Mouse (Mus musculus) kidney, postnatal 0 days (tissue): ENCODE measurements around the gene Tnr. TPM values are rescaled to one million over a fixed set of nuclear protein-coding genes. Genes with fewer than 3 reads are reported as not detected.

ENCODE experiments used
- ATAC-seq: fragments of 200-750 bp; cut with Nextera tagmentation; replicated peaks from 2 replicates; pipeline ENCODE4 v1.8.0; 2017; ENCODE audit warnings: low read depth, moderate number of reproducible peaks, moderate TSS enrichment, moderate library complexity; ENCODE audit not compliant: low FRiP score
- DNase-seq: peaks from one replicate; pipeline ENCODE4 v3.0.0-alpha.2; 2016; ENCODE audit warnings: low spot score
- H3K27ac ChIP-seq: fragments of 300-500 bp; sonication (generic); 2 replicates; pipeline ENCODE4 v1.5.1; 2014; ENCODE audit warnings: mild to moderate bottlenecking
- H3K27me3 ChIP-seq: fragments of 300-500 bp; sonication (generic); 2 replicates; pipeline ENCODE4 v1.6.1; 2014; ENCODE audit warnings: low read length, mixed read lengths; ENCODE audit not compliant: insufficient read depth
- H3K36me3 ChIP-seq: fragments of 300-500 bp; sonication (generic); 2 replicates; pipeline ENCODE4 v1.6.1; 2014; ENCODE audit warnings: low read length, mixed read lengths; ENCODE audit not compliant: insufficient read depth
- H3K4me1 ChIP-seq: fragments of 300-500 bp; sonication (generic); replicated peaks from 2 replicates; pipeline ENCODE4 v1.6.1; 2014; ENCODE audit warnings: antibody characterized with exemption, low read length, mixed read lengths; ENCODE audit not compliant: insufficient read depth
- H3K4me2 ChIP-seq: fragments of 300-500 bp; sonication (generic); 2 replicates; pipeline ENCODE4 v1.6.1; 2014; ENCODE audit warnings: mild to moderate bottlenecking, low read length, moderate library complexity, mixed read lengths
- H3K4me3 ChIP-seq: fragments of 300-500 bp; sonication (generic); replicated peaks from 2 replicates; pipeline ENCODE4 v1.5.1; 2014; ENCODE audit warnings: low read depth, low read length
- H3K9ac ChIP-seq: fragments of 300-500 bp; sonication (generic); 2 replicates; pipeline ENCODE4 v1.6.1; 2014; ENCODE audit warnings: low read depth, low read length
- H3K9me3 ChIP-seq: fragments of 300-500 bp; sonication (generic); replicated peaks from 2 replicates; pipeline ENCODE4 v1.6.1; 2016; ENCODE audit warnings: low read length, inconsistent platforms, mixed read lengths
- CTCF ChIP-seq: IDR thresholded peaks from 2 replicates; pipeline ENCODE4 v1.5.1; 2016; ENCODE audit warnings: antibody characterized with exemption, low read depth, mild to moderate bottlenecking, moderate library complexity
- WGBS: fragments of 180-500 bp; shearing (Covaris S2); extraction: QIAGEN DNeasy Blood & Tissue Kit; methylation state at CpG from one replicate; pipeline ENCODE4 v1.1.7; 2014; 5-methylcytosine and 5-hydroxymethylcytosine counted together
- polyA plus RNA-seq: library from polyadenylated mRNA; unstranded; fragments of >200 nt; fragmentation: Nextera tagmentation; extraction: Ambion mirVana; gene quantifications from 2 replicates; pipeline ENCODE4 v1.2.1, GENCODE M21; 2015

Gene Tnr
- polyA plus RNA-seq, 1 experiment from 2014 or later: not detected

- Histone ChIP-seq H3K4me2 (no peak overlapping the region), H3K4me1 (no peaks in the 10 kb centered on the region), H3K27ac (no peak overlapping the region), H3K36me3 (no peaks in the 10 kb centered on the region), H3K9ac (no peak overlapping the region), H3K4me3 (no peak overlapping the region), H3K27me3 (no peaks in the 10 kb centered on the region), H3K9me3 (no peaks in the 10 kb centered on the region)
- DNase-seq (no peak), ATAC-seq (no peak)
- 71% methylated on average over 5 of the region's 5 CpGs for WGBS
- no peak for TF ChIP-seq CTCF
Measured at GRCm38 (mm10) chr1:159750411-159750810, 226.8 kb downstream of the Tnr start.

DNA sequence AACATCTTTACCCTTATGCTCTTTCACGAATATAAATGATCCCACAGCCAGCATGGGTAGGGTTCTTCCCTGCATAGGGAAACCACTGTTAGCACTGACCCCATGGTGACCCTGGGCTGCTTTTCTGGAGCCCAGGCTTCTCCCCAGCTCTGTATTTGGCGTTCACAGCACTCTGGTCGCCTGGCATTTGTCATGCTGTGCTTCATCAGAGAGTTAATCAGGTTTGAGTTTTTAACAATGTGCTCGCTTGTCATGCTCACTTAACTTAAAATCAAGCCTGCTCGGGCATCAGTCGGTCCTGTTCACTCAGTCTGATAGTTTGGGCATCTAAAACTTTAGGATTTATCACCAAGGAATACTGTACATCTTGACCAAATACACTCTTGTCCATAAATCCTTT is 227.3 kb downstream of the Tnr start:
- Histone ChIP-seq H3K9me3 (no peaks in the 10 kb centered on the region), H3K4me2 (no peak overlapping the region), H3K4me1 (no peaks in the 10 kb centered on the region), H3K27me3 (no peaks in the 10 kb centered on the region), H3K27ac (no peak overlapping the region), H3K4me3 (no peak overlapping the region), H3K9ac (no peak overlapping the region), H3K36me3 (no peaks in the 10 kb centered on the region)
- no peak for DNase-seq
- ATAC-seq: no peak
- no peak for TF ChIP-seq CTCF
- WGBS: 38% methylated on average over 6 of the region's 6 CpGs

GRCm38 (mm10) chr1:159760970-159761369 is 237.4 kb downstream of the Tnr start:
- no peak for ATAC-seq
- no peaks in the 10 kb centered on the region for H3K9me3 ChIP-seq
- H3K36me3 ChIP-seq: no peaks in the 10 kb centered on the region
- no peaks in the 10 kb centered on the region for H3K4me1 ChIP-seq
- no peaks in the 10 kb centered on the region for H3K27me3 ChIP-seq
- no peak overlapping the region for H3K9ac ChIP-seq
- no peak overlapping the region for H3K4me2 ChIP-seq
- no peak overlapping the region for H3K27ac ChIP-seq
- TF ChIP-seq CTCF: no peak
- no peak overlapping the region for H3K4me3 ChIP-seq
- DNase-seq: no peak

- Histone ChIP-seq H3K4me2 (no peak overlapping the region), H3K9me3 (no peaks in the 10 kb centered on the region), H3K27me3 (no peaks in the 10 kb centered on the region), H3K4me1 (no peaks in the 10 kb centered on the region), H3K9ac (no peak overlapping the region), H3K4me3 (no peak overlapping the region), H3K27ac (no peak overlapping the region), H3K36me3 (no peaks in the 10 kb centered on the region)
- WGBS: 75% methylated on average over 2 of the region's 2 CpGs
- ATAC-seq (no peak), DNase-seq (no peak)
- no peak for TF ChIP-seq CTCF
Measured at GRCm38 (mm10) chr1:159763901-159764300, 240.3 kb downstream of the Tnr start.

DNA sequence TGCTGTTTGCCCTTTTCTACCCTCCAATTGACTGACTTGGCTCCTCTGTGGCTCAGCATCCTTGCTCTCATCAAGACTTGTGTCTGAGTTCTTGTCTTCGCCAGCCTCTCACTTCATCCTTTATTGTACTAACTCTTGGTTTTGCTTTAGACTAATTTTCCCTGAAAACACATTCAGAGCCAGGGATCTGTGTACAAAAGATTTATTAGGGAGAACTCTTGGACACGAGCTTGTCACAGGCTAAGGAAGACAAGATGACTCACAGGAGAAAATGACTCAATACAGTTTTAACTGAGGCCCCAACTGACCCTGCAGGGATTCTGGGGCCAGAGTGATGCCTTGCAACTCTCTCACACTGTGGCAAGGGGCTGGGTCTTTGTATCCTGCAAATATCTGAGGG is 241.3 kb downstream of the Tnr start:
- 60% methylated on average over 2 of the region's 2 CpGs for WGBS
- TF ChIP-seq CTCF: no peak
- DNase-seq (no peak), ATAC-seq (no peak)
- H3K36me3 ChIP-seq: no peaks in the 10 kb centered on the region
- H3K27me3 ChIP-seq: no peaks in the 10 kb centered on the region
- no peaks in the 10 kb centered on the region for H3K9me3 ChIP-seq
- H3K27ac ChIP-seq: no peak overlapping the region
- no peak overlapping the region for H3K4me3 ChIP-seq
- H3K9ac ChIP-seq: no peak overlapping the region
- H3K4me1 ChIP-seq: no peaks in the 10 kb centered on the region
- H3K4me2 ChIP-seq: no peak overlapping the region

GRCm38 (mm10) chr1:159769948-159770347 is 246.4 kb downstream of the Tnr start:
- DNase-seq (no peak), ATAC-seq (no peak)
- Histone ChIP-seq H3K4me1 (no peaks in the 10 kb centered on the region), H3K4me2 (no peak overlapping the region), H3K27ac (no peak overlapping the region), H3K4me3 (no peak overlapping the region), H3K9me3 (no peaks in the 10 kb centered on the region), H3K36me3 (no peaks in the 10 kb centered on the region), H3K9ac (no peak overlapping the region), H3K27me3 (no peaks in the 10 kb centered on the region)
- no peak for TF ChIP-seq CTCF
- 74% methylated on average over 6 of the region's 6 CpGs for WGBS

DNA sequence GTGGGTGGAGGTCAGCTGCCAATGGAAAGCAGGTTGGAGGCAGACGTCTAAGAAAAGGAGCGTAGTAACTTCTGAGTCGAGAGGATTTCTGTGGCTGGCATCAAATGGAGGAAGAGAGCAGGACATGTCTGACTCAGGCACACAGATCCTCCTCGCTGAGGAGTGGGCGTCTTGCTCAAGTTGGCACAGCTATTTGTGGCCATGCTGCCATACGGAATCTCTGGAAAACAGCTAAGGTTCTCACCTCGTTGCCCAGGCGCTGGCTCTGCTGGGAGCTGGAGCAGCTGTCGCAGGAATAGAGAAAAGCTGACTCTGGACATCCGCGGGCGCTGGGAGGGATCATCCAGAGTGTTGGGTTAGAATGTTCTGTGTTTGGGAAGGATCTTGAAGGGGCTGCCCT is 250.1 kb downstream of the Tnr start:
- H3K9ac ChIP-seq: no peak overlapping the region
- no peak for TF ChIP-seq CTCF
- H3K4me1 ChIP-seq: no peaks in the 10 kb centered on the region
- no peak for DNase-seq
- no peaks in the 10 kb centered on the region for H3K27me3 ChIP-seq
- H3K4me3 ChIP-seq: no peak overlapping the region
- no peak overlapping the region for H3K27ac ChIP-seq
- WGBS: 76% methylated on average over 12 of the region's 12 CpGs
- no peaks in the 10 kb centered on the region for H3K9me3 ChIP-seq
- no peak overlapping the region for H3K4me2 ChIP-seq
- H3K36me3 ChIP-seq: no peaks in the 10 kb centered on the region
- ATAC-seq: no peak
